Mouse (Mus musculus): Measurements from ENCODE around the gene Prdm10.

The Prdm10 gene

DNA sequence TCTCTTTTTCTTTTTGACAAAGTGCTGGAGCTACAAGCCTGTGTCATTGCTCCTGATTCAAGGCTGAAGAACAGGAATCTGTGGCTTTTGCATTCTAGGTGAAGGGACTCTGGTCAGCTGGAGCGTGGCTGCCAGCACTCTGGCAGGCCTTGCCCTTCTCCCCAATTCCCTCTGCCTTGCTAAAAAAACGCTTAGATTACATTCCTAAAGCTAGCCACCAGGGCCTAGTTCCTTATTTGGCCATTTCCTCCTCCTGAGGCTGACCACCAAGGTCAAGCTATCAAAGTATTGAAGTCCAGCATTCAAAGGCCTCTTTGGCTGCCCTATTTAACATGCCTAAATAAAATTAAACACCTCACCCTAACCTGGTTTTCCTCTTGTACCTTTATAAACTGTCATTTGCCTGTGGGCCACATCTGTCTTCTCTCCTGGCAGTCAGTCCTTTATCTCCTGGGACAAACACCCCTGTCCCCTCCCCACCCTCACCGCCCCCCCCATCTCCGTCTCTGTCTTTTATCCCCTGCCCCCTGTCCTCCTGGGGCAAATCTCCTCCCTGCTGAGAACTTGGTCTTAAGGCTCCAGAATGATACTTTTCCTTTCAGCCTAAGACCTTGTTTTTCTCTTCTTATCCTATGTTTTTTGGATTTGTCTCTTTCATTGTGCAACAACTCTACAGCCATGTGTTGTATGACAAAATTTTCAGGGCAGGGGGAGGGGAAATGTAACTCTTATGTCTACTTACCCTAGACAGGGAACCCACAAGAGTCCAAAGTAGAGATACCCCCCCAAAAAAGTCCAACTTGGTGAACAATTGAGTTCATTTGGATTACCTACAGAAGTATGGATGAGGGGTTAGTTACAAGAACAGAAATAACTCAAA lies 17.9 kb upstream of the Prdm10 start:
- no peak for DNase-seq (ENCODE audit: low read depth, low spot score)

DNA sequence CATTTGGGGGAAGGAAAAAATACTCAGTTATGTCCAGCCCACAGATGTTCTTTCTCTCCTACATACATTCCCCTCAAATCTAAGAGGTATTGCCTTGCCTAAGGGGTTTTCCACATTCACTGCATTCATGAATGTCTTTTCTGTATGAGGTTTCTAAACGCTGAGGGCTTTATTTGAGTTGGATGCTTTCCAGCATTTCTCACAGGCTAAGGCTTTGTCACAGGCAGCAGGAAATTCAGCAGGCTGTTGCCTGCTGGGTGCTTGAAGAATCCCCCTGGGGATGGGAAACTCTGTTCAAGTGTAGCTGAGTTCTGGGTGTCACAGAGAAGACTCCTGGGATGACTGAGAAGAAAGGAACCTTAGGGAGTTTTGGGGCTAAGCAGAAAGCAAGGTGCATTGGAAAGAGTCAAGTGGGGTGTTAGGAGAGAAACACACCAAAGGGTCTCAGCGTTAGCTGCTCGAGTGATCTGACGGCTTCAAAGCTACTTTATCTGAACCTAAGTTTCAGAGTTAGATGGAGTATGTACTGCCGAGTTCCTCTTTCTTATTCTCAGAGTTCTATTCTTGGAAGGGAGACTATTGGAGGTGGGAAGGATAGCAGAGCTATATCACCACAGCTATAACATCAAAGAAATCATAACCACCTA lies 14.2 kb upstream of the Prdm10 start:
- no peak for DNase-seq (ENCODE audit: low read depth, low spot score)

DNA sequence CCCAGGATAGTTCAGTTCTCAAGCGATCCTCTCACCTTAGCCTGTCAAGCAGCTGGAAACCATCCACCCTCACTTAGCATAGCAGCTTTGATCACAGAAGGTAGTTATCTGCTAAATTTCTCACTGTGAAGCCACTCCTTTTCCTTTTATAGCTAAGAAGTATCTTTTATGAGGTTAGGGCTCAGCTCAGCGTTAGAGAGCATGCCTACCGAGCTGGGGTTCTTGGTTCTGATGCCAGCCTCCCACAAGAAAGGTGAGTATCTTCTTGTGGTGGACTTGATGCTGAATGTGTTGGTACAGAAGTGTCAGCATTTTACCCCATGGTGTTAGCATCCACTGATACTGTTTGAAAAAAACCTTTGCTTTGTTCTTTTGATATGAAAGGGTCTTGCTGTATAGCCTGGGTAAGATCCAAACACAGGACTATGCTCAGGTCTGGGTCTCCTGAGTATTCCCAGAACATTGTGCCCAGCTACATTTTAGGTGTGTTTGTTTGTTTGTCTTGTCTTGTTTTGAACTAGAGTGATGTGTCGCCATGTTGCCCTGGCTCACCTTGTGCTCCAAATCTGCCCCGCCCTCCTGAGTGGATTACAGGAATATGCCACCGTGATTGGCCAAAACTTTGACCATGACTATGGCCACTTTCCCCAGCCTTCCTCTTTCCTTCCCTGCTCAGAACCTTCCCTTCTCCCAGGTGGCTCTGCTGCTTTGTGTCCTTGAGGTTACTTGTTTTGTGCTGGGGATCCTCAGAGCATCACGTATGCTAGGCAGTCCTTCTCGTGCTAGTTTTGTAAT lies 8.9 kb upstream of the Prdm10 start:
- peak; percentile 82 for DNase-seq (ENCODE audit: low read depth, low spot score)

DNA sequence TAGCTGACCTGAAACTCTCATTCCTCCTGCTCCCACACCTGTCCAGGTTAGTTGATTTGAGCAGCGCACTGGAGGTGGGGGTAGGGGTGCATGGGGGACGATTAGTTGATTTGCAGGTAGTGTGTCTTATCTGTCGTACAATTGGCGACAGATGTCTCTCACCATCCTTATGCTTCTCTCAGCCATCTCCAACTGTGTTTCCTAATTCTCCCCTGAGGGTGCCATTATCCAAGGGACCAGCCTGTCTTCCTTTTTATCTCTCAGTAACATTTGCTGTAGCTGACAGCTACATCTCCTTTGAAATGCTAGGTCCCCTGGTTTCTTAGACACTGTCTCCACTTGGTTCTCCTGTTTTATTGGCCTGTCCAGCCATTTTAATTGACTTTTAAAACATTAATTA lies 8.2 kb upstream of the Prdm10 start:
- DNase-seq (ENCODE audit: low read depth, low spot score), result no peak

DNA sequence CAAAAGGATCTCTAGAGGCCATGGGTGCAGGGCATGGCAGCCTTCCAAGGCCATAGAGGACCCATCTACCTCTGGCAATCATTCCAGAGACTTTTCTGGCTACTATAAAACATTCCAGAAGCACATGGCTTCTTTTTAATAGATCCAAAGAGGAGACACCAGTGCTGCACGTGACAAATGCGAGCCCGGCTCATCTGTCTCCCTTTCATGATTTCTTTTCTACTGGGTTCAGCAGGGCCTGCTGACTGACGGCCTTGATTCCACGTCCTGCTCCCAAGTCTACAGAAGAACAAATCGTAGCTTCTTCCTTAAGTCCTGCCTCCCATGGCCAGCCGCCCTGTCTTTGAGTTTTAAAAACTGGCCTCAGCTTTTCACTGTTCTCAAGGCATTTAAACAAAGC lies 1.7 kb upstream of the Prdm10 start:
- no peak for DNase-seq (ENCODE audit: low read depth, low spot score)

DNA sequence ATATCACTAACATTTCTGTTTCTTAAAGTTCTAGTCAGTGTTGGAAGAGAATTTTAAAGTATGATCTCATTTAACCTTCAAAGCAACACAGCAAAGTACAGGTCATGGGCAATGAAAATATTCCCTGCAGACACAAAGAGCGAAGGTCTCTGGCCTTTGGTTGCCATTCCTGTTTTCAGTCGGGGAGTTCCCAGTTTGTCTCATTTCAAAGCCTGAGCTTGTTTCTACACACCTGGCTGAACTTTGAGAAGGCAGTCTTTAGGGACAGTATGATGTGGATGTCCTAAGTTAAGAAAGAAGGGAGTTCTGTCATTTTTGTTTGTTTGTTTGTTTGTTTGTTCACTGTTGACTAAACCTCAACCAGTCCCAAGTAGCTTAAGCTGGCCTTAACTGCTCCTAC lies 1.0 kb upstream of the Prdm10 start:
- no peak for DNase-seq (ENCODE audit: low read depth, low spot score)

DNA sequence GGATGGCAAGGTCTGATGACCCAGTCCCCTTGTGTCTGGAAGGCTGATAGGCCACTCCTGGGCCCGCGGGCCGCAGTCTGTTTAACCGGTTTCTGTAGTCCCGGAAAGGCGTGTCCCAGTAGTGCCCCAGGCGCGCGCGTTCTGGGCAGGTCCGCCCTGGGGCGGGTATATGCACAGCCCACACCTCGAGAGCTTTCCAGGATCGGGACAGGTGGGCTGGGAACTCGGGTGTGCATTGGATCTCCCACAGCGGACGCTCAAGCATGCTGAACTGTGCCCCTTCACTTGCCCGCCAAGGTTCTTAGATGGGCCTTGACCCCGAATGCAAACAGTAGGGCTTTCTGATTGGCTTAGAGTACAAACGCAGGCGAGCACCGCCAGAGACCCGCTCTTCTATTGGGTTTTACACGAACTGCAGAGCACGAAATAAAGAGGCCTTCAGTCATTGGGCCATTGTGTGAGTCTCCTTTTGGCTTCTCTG lies 413 bp upstream of the Prdm10 start:
- DNase-seq (ENCODE audit: low read depth, low spot score), result no peak

DNA sequence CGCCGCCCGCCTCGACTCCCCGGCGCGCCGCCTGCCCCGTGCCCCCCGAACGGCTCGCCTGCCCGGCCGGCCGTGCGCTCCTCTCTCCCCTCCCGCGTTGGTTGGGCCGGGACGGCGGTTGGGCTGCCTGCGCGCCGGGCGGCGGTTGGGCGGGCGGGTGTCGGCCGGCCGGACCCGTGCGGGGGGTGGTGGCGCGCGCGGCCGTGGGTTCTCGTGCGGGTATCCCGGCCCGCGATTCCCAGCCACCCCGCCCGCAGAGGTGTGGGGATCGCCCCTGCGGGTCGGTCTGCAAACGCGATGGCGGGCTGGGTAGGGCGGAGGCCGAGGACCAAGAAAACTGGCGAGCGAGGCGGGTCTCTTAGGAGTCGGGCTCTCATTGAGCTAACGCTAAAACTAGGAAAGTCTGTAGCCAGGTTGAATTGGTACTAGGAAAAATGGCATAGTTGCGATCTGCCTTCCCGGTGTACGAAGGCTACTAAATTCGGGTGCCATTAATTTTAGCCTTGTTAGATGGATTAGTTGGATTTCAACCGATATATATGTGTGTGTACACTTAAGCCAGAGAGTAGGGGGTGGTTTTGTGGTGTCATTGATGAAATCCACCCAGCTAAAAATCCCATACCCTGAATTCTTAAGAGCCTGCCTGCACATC lies 799 bp downstream of the Prdm10 start:
- no peak for DNase-seq (ENCODE audit: low read depth, low spot score)

DNA sequence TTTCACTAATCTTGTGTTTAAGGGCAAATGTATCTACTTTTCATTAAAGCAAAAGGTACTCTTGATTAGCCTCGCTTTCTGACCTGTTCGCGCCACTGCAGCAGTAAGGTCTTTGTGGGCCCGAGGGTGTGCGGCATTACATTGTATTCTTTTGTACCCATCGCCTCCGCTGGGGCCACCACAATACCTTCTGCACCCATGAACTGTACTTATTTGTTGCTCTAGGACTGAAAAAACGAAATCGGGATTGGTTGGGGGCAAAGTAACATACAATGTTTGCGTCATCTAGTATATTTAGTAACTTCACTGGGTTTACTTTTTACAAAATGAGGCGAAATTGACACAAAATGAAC lies 1.3 kb downstream of the Prdm10 start:
- DNase-seq (ENCODE audit: low read depth, low spot score), result no peak

DNA sequence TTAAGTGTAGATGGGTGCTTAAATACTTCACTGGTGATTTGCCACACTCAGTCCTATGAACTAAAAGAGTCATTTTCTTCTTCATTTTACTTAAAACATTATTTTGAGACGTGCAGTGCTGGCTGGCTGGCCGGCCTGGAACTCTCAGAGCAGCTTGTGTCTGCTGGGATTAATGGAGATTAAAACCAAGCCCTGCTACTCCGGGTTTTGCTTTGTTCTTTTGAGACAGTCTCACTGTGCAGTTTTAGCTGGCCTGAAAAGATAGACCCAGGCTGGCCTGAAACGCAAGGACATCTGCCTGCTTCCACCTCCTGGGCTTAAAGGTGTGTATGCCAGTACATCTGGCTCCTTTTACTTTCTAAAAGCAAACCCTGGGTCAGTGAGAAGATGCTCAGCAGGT lies 2.2 kb downstream of the Prdm10 start:
- no peak for DNase-seq (ENCODE audit: low read depth, low spot score)

DNA sequence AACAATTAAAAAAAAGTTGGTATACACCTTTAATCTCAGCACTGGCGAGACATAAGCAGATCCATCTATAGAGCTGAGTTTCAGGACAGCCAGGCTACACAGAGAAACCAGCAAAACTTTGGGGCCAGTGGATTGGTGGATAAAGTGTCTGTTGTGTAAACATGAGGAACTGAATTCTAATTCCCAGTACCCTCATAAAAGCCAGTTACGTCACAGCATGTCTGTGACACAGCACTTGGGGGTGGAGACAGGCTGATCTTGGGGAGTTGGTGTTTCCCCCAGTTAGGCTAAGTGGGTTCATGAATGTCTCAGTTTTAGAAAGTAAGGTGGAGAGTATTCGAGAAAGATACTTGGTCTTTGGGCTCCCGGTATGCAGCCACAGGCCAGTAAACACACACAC lies 2.7 kb downstream of the Prdm10 start:
- DNase-seq (ENCODE audit: low read depth, low spot score), result peak; percentile 28

DNA sequence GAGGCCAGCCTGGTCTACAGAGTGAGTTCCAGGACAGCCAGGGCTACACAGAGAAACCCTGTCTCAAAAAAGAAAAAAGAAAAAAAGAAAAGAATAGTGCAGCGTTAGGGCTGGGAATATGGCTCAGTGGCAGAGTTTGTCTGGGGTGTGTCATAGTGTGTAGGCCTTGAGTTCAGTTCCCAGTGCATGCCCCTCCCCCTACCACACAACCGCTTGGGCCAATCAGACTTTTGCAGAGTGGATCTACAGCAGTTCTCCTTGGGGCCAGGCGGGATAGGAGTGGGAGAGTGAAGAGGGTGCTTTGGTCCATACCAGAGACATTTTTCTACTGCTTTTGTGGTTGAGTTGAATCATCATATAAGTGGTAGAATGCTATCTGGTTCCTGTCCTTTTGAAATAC lies 3.6 kb downstream of the Prdm10 start:
- no peak for DNase-seq (ENCODE audit: low read depth, low spot score)

DNA sequence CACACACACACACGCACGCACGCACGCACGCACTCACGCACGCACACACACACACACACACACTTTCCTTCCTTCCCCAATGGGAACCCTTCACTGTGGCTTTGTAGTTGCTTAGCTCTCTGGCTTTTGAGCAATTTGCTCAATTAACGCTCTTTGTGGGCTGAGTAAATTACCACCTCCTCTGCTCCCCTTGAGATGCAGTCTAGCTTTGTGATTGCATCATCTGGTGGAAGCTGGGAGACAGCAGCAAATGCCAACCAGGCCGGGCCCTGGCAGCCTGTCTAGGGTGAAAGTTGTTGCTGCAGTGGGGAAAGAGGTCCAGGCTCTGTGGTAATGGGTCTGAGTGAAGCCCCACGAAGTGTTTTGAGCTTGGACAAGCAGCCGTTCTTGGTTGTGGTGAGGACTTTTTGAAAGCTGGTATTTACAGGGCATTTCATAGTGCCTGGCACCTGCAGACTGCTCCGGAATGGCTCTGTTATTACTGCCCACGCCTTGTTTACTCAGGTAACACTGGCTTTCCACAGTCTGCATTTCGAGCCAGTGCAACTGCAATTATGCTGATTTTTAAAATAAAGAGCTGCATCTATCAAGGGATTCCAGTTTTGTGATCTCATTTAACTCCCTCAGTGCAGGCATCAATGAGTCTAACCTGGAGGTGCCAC lies 10.0 kb downstream of the Prdm10 start:
- DNase-seq (ENCODE audit: low read depth, low spot score), result peak; percentile 52

DNA sequence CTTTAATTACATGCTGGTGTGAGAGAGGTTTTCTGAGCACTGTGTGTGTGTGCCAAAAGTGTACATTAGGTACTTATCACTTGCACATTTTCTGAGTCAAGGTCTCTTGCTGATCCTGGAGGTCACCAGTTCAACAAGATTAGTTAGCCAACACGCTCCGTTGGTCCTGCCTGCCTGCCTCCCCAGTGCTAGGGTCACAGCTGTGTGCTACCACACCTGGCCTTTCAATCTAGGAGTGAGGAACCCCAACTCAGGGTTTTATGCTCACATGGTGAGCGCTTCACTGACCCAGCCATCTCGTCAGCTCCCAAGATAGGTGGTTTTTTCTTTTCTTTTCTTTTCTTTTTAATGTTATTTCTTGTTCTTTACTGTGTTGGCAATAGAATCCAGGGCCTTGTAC lies 11.6 kb downstream of the Prdm10 start:
- DNase-seq (ENCODE audit: low read depth, low spot score), result no peak

DNA sequence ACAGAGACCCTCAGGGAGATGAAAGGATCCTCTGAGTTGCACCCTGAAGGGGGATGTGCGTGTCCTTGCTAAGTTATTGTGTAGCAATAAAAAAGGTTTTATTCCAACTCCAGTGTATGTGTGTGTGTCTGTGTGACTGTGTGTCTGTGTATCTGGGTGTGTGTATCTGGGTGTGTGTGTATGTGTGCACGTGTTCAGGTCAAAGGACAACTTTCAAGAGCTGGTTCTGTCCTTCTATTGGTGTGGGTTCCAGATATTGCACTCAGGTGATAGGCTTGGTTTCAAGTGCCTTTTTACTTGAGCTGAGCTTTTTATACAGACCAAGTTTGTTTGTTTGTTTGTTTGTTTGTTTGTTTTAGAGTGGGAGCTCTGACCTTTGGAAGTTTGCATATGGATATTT lies 12.9 kb downstream of the Prdm10 start:
- DNase-seq (ENCODE audit: low read depth, low spot score), result no peak

DNA sequence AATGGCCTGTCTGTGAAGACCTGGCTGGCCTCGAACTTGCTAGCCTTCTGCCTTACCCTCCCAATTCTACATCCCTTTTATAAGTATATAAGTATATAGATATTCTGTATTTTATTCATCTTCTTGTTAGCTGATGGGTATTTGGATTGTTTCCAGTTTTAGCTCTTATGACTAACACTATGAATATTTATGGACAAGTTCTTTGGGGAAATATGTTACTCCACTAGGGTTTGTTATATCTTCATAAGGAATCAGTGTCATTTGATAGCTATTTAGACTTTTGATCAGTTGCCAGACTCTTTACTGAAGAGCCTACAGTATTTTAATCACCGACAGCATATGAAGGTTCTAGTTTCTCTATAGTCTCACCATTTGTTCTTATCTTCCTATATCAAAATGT lies 15.0 kb downstream of the Prdm10 start:
- DNase-seq (ENCODE audit: low read depth, low spot score), result peak; percentile 18

DNA sequence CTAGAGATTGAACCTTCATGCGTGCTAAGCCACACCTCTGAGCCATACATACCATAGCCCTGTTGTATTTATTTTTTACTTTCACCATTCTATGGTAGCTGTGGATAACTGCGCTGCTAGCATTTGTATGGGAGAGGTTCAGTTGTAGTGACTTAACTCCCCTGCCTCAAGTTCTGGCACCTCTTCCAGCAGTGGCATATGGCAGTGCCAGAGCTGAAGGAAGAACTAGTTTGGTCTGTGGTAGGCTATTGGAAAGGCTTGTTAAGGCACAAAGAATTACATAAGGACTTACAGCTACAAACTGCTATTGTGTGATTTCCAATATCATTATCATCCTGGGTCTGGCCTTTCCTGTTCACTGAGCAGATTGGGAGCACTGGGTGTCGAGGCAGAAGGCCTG lies 16.0 kb downstream of the Prdm10 start:
- DNase-seq (ENCODE audit: low read depth, low spot score), result no peak

DNA sequence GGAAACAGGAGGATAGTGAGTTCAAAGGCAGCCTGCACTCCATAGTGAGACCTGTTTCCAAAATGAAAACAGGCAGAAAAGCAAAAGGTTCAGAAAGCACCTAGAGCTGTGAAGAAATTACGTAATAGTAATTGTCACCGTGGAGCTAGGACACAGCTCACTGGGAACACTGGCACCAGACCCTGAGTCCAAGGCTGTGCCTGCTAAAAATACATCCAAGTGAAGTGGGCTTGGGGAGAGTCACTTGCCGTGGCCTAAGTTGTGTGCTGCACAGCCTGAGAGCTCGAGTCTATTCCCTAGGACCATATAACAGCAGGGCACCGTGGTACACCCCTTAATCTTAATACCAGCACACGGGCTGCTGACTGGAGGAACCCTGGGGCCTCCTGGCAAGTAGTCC lies 18.4 kb downstream of the Prdm10 start:
- no peak for DNase-seq (ENCODE audit: low read depth, low spot score)

DNA sequence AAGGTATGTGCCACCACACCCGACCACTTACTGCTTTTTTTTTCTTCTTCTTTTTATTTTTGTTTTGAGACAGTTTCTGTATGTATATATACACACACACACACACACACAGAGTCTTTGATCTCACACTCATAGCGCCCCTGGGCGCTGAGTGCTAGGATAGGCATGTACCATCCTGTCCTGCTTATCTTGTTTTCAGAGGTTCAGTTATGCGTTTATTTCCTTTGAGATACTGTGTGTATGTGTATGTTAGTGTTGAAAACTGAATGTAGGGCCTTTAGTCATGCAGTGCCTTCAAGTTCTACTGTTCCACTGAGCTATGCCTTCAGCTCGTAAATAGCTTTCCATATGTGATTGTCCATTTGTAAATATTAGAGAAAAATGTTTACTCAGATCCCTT lies 20.2 kb downstream of the Prdm10 start:
- DNase-seq (ENCODE audit: low read depth, low spot score), result peak; percentile 72

DNA sequence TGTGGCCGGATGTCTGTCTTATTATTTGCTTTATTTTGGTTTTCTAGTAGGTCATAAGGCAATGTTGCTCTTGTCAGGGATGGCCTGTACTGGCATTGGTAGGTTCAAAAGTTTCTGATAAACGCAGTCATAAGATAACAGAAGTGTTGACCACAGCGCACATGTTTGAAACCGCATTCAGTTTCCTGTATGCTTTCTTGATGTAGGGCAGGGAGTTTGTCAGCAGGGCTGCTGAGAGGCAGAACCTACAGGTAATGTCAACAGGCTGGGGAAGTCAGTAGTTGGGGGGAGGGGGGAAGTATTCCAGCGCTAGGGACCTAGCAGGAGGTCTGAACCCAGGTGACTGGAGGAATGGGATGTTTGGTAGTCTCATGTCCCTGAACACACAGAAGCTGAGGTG lies 20.8 kb downstream of the Prdm10 start:
- DNase-seq (ENCODE audit: low read depth, low spot score), result peak; percentile 87

DNA sequence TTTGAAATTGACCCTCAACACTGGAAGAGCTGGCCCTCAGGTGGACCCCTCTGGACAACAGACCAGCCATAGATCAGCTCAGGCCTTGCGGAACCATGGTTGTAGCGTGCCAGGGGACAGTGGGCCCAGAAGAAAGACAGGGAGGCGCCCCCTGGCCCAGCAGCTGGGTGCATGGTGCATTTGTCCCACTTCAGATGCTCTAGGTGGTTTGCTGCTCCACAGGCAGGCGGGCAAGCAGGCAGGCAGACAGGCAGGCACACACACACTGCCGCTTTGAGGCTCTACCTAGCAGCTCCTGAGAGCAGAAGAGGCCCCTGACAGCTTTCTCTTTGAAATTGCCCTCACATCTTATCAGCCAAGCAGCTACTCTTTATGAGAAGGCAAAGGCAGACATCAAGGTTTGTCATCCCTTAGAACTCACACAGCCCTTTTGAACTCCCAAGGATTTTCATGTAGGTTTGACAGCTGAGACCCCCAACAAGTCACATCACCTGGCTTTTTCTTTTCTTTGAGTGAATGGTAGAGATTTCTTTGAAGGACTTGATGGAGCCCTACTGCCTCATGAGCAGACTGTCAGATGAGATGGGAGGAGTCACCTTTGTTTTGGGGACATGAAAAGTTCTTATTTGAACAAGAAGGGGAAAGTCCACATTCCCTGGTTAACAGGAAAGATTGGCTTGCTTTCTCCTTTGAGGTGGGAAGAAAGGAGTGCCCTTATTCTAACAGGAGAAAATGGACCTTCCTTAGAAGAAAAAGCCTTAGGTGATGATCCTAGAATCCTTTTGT lies 21.4 kb downstream of the Prdm10 start:
- peak; percentile 74 for DNase-seq (ENCODE audit: low read depth, low spot score)
